21 mouse cellular contexts compared by ENCODE assay signal in genomic region chr10:84324018-84324417, GRCm38 (mm10).
"Had no signal": no experiment of that assay in that cellular context is flagged by ENCODE, and none has a peak within 500 bp of the region (broad histone marks: within the 10 kb centered on the region; RNA-seq: fewer than 3 reads in every experiment).

No protein-coding gene starts in this region.

- H3K4me2 ChIP-seq: limb, embryonic 13.5 days; liver, embryonic 12.5 days; liver, embryonic 15.5 days; lung, embryonic 15.5 days; neural tube, embryonic 12.5 days; neural tube, embryonic 15.5 days had no signal

- H3K4me3 ChIP-seq: layer of hippocampus, adult 2 months; limb, embryonic 10.5 days; limb, embryonic 13.5 days; liver, embryonic 12.5 days; liver, embryonic 15.5 days; lung, embryonic 15.5 days; megakaryocyte, embryonic 14.5 days; midbrain, embryonic 10.5 days; neural tube, embryonic 12.5 days; neural tube, embryonic 15.5 days had no signal

- H3K4me1 ChIP-seq: liver, embryonic 12.5 days; liver, embryonic 15.5 days; lung, embryonic 15.5 days; megakaryocyte, embryonic 14.5 days; neural tube, embryonic 12.5 days; neural tube, embryonic 15.5 days had no signal

- H3K27me3 ChIP-seq: limb, embryonic 13.5 days; liver, embryonic 12.5 days; liver, embryonic 15.5 days; lung, embryonic 15.5 days; neural tube, embryonic 12.5 days; neural tube, embryonic 15.5 days had no signal

- ATAC-seq: liver, embryonic 12.5 days had no signal

- H3K9me3 ChIP-seq: limb, embryonic 10.5 days; limb, embryonic 13.5 days; liver, embryonic 12.5 days; liver, embryonic 15.5 days; lung, embryonic 15.5 days; megakaryocyte, embryonic 14.5 days; midbrain, embryonic 10.5 days; neural tube, embryonic 12.5 days; neural tube, embryonic 15.5 days had no signal

- H3K36me3 ChIP-seq: limb, embryonic 10.5 days; limb, embryonic 13.5 days; liver, embryonic 12.5 days; liver, embryonic 15.5 days; lung, embryonic 15.5 days; midbrain, embryonic 10.5 days; neural tube, embryonic 12.5 days; neural tube, embryonic 15.5 days had no signal

- H3K9ac ChIP-seq: limb, embryonic 13.5 days; liver, embryonic 12.5 days; liver, embryonic 15.5 days; lung, embryonic 15.5 days; neural tube, embryonic 12.5 days; neural tube, embryonic 15.5 days had no signal

- H3K27ac ChIP-seq: layer of hippocampus, adult 2 months; limb, embryonic 10.5 days; limb, embryonic 13.5 days; liver, embryonic 12.5 days; liver, embryonic 15.5 days; lung, embryonic 15.5 days; midbrain, embryonic 10.5 days; neural tube, embryonic 12.5 days; neural tube, embryonic 15.5 days had no signal

- DNase-seq: layer of hippocampus, adult 9-11 months; liver; lung, adult 18-20 months; lung, postnatal 10 days; lung, postnatal 36 days; midbrain, embryonic 14.5 days; right cerebral cortex, adult 18-20 months; right cerebral cortex, postnatal 14 days; spleen, adult 18-20 months; thymus, adult 18-20 months; thymus, postnatal 36 days had no signal
